In the genomic region with DNA sequence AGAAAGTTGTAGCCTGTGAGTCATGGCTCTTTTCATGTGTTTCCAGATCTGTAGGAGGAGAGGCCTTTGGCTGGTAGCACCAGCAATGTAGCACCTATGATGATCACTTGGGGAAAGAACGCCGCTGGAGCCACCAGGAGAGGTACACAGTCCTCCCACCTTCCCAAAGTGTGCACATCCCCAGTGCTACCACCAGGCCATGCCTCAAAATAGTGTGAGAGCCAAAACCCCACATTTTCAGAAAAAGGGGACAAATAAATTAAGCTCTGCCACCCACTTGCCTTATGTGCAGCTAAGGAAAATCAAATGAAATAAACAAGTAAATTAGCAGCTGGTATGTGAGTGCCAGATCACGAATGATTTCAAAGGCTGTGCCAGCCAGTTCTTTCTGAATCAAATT, we compare ENCODE assay signal across 18 mouse cellular contexts.
DNase-seq lines count a peak whose midpoint lies in the region; ATAC-seq and TF ChIP-seq lines count a peak whose summit lies in the region.
"Had no signal": no experiment of that assay in that cellular context is flagged by ENCODE, and none has a peak within 500 bp of the region (broad histone marks: within the 10 kb centered on the region; RNA-seq: fewer than 3 reads in every experiment).

No protein-coding gene starts in this region.

- no peaks in the 10 kb centered on the region for H3K9me3 ChIP-seq in heart, embryonic 10.5 days
- H3K9me3 ChIP-seq in midbrain, embryonic 13.5 days = no peaks in the 10 kb centered on the region
- H3K9me3 ChIP-seq: embryonic facial prominence, embryonic 10.5 days had no signal

- intact Hi-C loops in left cerebral cortex, adult 2 months (cut with DNase I) = no loop called here

- no peak overlapping the region for H3K4me2 ChIP-seq in midbrain, embryonic 13.5 days (replicated peaks)
- H3K4me2 ChIP-seq: hindbrain, embryonic 14.5 days had no signal

- ATAC-seq in midbrain, embryonic 13.5 days = no peak
- ATAC-seq: activated CD4-positive, CD25-positive, alpha-beta regulatory T cell, adult 4 months had no signal

- H3K27me3 ChIP-seq in heart, embryonic 10.5 days (ENCODE audit: insufficient read depth, poor library complexity, severe bottlenecking) = no peaks in the 10 kb centered on the region
- no peaks in the 10 kb centered on the region for H3K27me3 ChIP-seq in midbrain, embryonic 13.5 days
- H3K27me3 ChIP-seq: CH12.LX had no signal

- no peaks in the 10 kb centered on the region for H3K4me1 ChIP-seq in heart, embryonic 10.5 days
- H3K4me1 ChIP-seq in midbrain, embryonic 13.5 days (replicated peaks) = no peaks in the 10 kb centered on the region
- H3K4me1 ChIP-seq: embryonic facial prominence, embryonic 10.5 days had no signal

- 89% methylated on average over 3 of the region's 3 CpGs for WGBS in heart, embryonic 10.5 days
- WGBS in midbrain, embryonic 13.5 days = 92% methylated on average over 3 of the region's 3 CpGs

- peak; percentile 64 for TF ChIP-seq CTCF in layer of hippocampus, adult 2 months (conservative IDR thresholded peaks at IDR 0.05)
- TF ChIP-seq CTCF in left cerebral cortex, adult 2 months (IDR thresholded peaks at IDR 0.05) = peak; percentile 35

- H3K4me3 ChIP-seq in layer of hippocampus, adult 2 months = no peak overlapping the region; the same call in 1 of the 2 replicates
- no peak overlapping the region for H3K4me3 ChIP-seq in left cerebral cortex, adult 2 months
- H3K4me3 ChIP-seq in heart, embryonic 10.5 days = no peak overlapping the region
- no peak overlapping the region for H3K4me3 ChIP-seq in midbrain, embryonic 13.5 days (replicated peaks)
- H3K4me3 ChIP-seq: embryonic facial prominence, embryonic 10.5 days; erythroblast, embryonic 14.5 days; gastrocnemius, adult 2 months; heart, adult 2 months had no signal

- peak overlapping the region; percentile 71 for H3K27ac ChIP-seq in layer of hippocampus, adult 2 months
- H3K27ac ChIP-seq in left cerebral cortex, adult 2 months = no peak overlapping the region
- H3K27ac ChIP-seq in heart, embryonic 10.5 days = no peak overlapping the region
- no peak overlapping the region for H3K27ac ChIP-seq in midbrain, embryonic 13.5 days
- H3K27ac ChIP-seq: embryonic facial prominence, embryonic 10.5 days; gastrocnemius, adult 2 months; heart, adult 2 months; hindbrain, embryonic 14.5 days had no signal

- H3K36me3 ChIP-seq in heart, embryonic 10.5 days = no peaks in the 10 kb centered on the region
- no peaks in the 10 kb centered on the region for H3K36me3 ChIP-seq in midbrain, embryonic 13.5 days
- H3K36me3 ChIP-seq: embryonic facial prominence, embryonic 10.5 days had no signal

- DNase-seq in right cerebral cortex, adult 18-20 months = peak; percentile 52
- DNase-seq in right cerebral cortex, postnatal 14 days = no peak
- DNase-seq in layer of hippocampus, adult 2 months (ENCODE audit: low spot score in 2 of 2) = peak; percentile 63 to 82
- DNase-seq in left cerebral cortex, adult 2 months (ENCODE audit: extremely low spot score in 1 of 2, low spot score in 2 of 2) = peak; percentile 23 to 33
- no peak for DNase-seq in heart, embryonic 10.5 days (ENCODE audit: low spot score)
- no peak for DNase-seq in thymus, postnatal 0 days (ENCODE audit: low spot score)
- DNase-seq: cerebellum, postnatal 25 days; gastrocnemius, adult 2 months; heart, adult 2 months; kidney, adult 11 months; kidney, postnatal 4 days; retina, postnatal 1 day had no signal

- H3K9ac ChIP-seq in midbrain, embryonic 13.5 days (replicated peaks) = no peak overlapping the region
- H3K9ac ChIP-seq: hindbrain, embryonic 14.5 days had no signal

Comparison
In these comparisons a context has a peak if more than half of its experiments do, and no peak if none do; other contexts are left out.
1. DNase-seq: peak in right cerebral cortex, adult 18-20 months (single experiment), layer of hippocampus, adult 2 months (2 of 2) and left cerebral cortex, adult 2 months (2 of 2); none in right cerebral cortex, postnatal 14 days (single experiment), heart, embryonic 10.5 days (single experiment) and thymus, postnatal 0 days (single experiment).